Mouse (Mus musculus) embryonic facial prominence, embryonic 12.5 days (tissue): Measurements from ENCODE around the gene March6. TPM values are rescaled to one million over a fixed set of nuclear protein-coding genes. Genes with fewer than 3 reads are reported as not detected.

Experiments
- ATAC-seq: fragments of 200-750 bp; cut with Nextera tagmentation; 2 replicates; pipeline ENCODE4 v1.8.0; 2017; ENCODE audit not compliant: insufficient number of reproducible peaks, insufficient read depth, low FRiP score, low TSS enrichment
- H3K27ac ChIP-seq: fragments of 300-500 bp; sonication (generic); 2 replicates; pipeline ENCODE4 v1.5.1; 2016; ENCODE audit warnings: mild to moderate bottlenecking
- H3K27me3 ChIP-seq: fragments of 300-500 bp; sonication (generic); 2 replicates; pipeline ENCODE4 v1.6.1; 2016; ENCODE audit warnings: mild to moderate bottlenecking, moderate library complexity
- H3K36me3 ChIP-seq: fragments of 300-500 bp; sonication (generic); 2 replicates; pipeline ENCODE4 v1.6.1; 2016; ENCODE audit warnings: mild to moderate bottlenecking
- H3K4me1 ChIP-seq: fragments of 300-500 bp; sonication (generic); 2 replicates; pipeline ENCODE4 v1.6.1; 2016
- H3K4me2 ChIP-seq: fragments of 300-500 bp; sonication (generic); replicated peaks from 2 replicates; pipeline ENCODE4 v1.6.1; 2016; ENCODE audit warnings: mild to moderate bottlenecking, moderate library complexity
- H3K4me3 ChIP-seq: fragments of 300-500 bp; sonication (generic); 2 replicates; pipeline ENCODE4 v1.5.1; 2016; ENCODE audit warnings: mild to moderate bottlenecking
- H3K9ac ChIP-seq: fragments of 300-500 bp; sonication (generic); 2 replicates; pipeline ENCODE4 v1.6.1; 2016; ENCODE audit warnings: mild to moderate bottlenecking, moderate library complexity
- H3K9me3 ChIP-seq: fragments of 300-500 bp; sonication (generic); 2 replicates; pipeline ENCODE4 v1.6.1; 2016; ENCODE audit warnings: mild to moderate bottlenecking, moderate library complexity
- WGBS: fragments of 180-500 bp; shearing (Covaris S2); methylation state at CpG from one replicate; pipeline ENCODE4 v1.1.7; 2016; 5-methylcytosine and 5-hydroxymethylcytosine counted together
- polyA plus RNA-seq: library from polyadenylated mRNA; unstranded; fragments of >200 nt; fragmentation: Nextera tagmentation; extraction: Ambion mirVana; gene quantifications from 2 replicates; pipeline ENCODE4 v1.2.1, GENCODE M21; 2016

March6 gene
- polyA plus RNA-seq, 1 experiment from 2014 or later: 44.6 TPM

DNA sequence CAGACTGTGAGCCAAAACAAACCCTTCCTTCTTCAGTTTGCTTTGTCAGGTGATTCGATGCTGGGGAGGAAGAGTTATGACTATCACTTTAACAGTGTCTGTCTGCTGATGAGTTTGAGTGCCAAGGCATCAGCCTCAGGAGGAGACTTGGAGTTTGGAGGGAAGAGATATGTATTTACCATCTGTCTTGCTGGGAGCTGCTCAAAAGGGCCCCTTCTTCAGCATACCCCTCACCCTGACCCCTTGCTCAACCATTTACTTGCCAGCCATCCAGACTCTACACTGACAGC is 9.6 kb upstream of the March6 start:
- no peak for ATAC-seq
- Histone ChIP-seq H3K4me3 (no peak overlapping the region), H3K4me2 (no peak overlapping the region), H3K27me3 (no peaks in the 10 kb centered on the region), H3K27ac (no peak overlapping the region), H3K9me3 (no peaks in the 10 kb centered on the region), H3K36me3 (no peaks in the 10 kb centered on the region), H3K9ac (no peak overlapping the region), H3K4me1 (peaks cover 25% of the 10 kb centered on the region)
- 71% methylated on average over 1 of the region's 1 CpGs for WGBS

DNA sequence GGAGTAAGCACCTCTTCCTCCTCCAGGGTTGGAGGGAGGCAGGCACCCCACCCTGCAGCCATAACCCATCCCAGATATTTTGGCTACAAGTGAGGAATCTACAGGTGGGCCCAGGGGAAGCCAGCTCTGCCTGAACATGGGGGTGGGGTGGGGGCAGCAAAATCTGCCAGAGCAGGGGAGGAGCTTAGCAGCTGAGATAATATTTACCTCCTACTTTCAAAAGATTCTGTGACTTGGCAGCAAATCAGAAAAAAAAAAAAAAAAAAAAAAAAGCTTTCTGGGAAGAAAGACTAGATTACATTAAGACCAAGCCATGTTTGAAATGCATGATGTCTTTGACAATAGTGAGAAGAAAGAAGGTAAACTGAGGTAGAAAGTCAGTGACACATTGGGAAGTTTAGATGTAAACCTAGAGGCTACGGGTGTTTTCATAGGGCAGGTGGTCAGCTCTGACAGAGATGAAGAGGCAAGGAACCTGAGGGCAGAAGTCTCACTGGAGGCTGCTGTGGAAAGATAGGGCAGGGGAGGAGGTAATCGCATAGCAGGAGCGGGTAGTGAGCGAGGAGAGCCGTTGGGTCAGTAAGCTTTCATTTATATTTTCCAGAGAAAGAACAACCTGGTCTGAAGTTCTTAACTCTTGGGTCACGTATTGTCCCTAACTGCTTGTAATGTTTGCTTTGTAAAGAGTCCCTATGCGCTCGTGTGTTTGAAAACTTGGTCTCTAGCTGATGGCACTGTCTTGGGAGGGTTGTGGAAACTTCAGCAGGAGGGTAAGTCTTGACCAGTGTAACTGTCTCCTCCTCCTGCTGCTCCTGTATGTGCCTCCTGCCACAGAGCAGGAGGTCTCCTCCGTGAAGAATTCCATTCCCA is 9.0 kb upstream of the March6 start:
- Histone ChIP-seq H3K9ac (no peak overlapping the region), H3K4me3 (no peak overlapping the region), H3K4me2 (no peak overlapping the region), H3K27me3 (no peaks in the 10 kb centered on the region), H3K4me1 (peaks cover 23% of the 10 kb centered on the region), H3K9me3 (no peaks in the 10 kb centered on the region), H3K27ac (no peak overlapping the region), H3K36me3 (no peaks in the 10 kb centered on the region)
- WGBS: 73% methylated on average over 9 of the region's 9 CpGs
- no peak for ATAC-seq

DNA sequence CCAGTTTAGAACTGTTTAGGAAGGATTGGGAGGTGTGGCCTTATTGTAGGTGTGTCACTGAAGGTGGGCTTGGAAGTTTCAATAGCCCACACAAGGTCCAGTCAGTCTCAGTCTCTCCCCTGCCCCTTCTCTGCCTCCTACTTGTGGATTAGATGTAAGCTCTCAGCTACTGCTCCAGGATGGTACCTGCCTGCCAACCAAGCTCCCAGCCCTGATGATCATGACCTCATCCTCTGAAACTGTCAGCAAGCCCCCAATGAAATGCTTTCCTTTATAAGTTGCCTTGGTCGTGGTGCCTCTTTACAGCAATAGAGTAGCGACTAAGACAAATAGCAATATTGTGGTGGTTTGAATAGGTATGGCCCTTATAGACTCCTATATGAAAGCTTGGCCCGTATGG is 7.5 kb upstream of the March6 start:
- Histone ChIP-seq H3K27ac (no peak overlapping the region), H3K27me3 (no peaks in the 10 kb centered on the region), H3K4me3 (no peak overlapping the region), H3K4me1 (peaks cover 23% of the 10 kb centered on the region), H3K9ac (no peak overlapping the region), H3K4me2 (no peak overlapping the region), H3K36me3 (no peaks in the 10 kb centered on the region), H3K9me3 (no peaks in the 10 kb centered on the region)
- 88% methylated on average over 3 of the region's 3 CpGs for WGBS
- ATAC-seq: no peak

DNA sequence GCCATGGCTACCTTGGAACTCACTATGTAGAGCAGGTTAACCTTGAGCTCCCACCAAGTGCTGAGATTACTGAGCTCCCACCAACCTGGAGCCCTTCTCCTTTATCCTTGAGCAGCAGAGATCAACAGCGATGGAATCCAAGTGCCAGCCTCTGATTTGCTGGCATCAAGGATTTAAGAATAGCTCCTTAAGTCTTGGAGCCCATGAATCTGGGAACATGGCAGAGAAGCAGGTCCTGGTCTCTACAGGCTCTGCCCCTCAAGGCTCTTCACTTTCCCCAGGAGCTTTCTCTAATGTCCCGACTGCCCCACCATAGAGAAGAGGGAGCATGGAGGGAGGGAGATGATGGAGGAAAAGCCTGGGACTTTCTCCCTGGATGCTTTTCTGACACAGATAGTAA is 6.9 kb upstream of the March6 start:
- H3K9me3 ChIP-seq: no peaks in the 10 kb centered on the region
- peaks cover 18% of the 10 kb centered on the region for H3K4me1 ChIP-seq
- ATAC-seq: no peak
- no peak overlapping the region for H3K4me2 ChIP-seq
- WGBS: 90% methylated on average over 2 of the region's 2 CpGs
- no peak overlapping the region for H3K27ac ChIP-seq
- no peaks in the 10 kb centered on the region for H3K27me3 ChIP-seq
- no peak overlapping the region for H3K9ac ChIP-seq
- no peak overlapping the region for H3K4me3 ChIP-seq
- no peaks in the 10 kb centered on the region for H3K36me3 ChIP-seq

DNA sequence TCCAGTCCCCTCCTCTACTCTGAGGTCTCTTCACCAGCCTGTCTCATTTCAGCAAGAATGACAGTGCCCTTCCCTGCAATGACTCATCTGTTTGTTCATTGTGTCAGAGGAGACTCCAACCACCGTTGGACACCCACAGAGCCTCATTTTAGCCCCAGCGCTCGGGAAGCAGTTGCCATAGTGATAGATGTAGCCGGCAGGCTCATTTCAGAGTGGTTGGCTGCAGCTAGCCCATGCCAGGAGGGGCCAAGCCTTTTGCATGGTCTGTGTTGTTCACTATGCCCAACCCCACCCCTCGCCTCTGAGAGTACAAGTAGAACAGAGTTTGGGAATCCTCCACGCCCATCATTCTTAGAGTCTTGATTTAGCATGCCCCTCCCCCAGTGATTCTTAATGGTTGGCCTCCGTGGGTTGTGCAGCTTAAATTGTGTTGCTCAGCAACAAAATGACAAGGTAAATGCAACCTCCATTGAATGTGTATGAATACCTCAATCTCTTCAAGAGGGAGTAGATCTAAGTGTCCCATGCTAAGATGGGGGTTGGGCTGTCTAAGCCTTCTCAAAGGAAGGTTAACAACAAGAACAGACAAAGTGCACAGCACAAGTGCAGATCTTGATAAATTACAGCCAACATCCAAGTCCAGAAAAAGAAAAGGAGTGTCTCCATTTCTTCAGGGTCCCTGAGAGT is 5.3 kb upstream of the March6 start:
- no peak overlapping the region for H3K4me2 ChIP-seq
- peak; percentile 79 for ATAC-seq
- peak overlapping the region; percentile 33; the same call in 1 of the 2 replicates for H3K27ac ChIP-seq

DNA sequence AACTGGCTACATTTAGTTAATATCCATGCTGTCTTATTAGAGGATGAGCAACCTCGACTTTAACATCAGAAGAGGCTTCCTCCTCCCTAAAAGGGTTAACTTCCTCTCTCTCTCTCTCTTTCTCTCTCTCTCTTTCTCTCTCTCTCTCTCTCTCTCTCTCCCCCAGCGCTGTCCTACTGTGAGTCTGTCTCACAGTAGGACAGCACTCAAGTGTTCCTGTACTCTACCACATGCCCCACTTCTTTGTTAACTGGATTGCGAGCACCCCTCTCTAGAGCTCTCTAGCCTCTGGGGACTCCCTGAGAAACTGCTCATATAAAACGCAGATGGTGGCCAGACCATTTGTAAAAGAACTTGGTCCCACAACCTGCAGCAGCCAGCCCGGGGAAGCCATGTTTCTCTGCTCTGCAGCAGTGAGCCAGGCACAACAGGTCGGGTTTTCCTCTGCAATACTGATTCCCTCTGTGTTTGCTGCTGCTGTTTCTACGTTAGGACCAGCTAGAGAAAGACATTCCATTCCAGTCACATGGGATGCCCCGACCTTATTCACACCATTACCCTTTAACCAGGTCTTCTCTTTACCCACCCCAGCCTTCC is 4.5 kb upstream of the March6 start:
- Histone ChIP-seq H3K9me3 (no peaks in the 10 kb centered on the region), H3K4me1 (peaks cover 5% of the 10 kb centered on the region), H3K27ac (peak overlapping the region; percentile 33; the same call in 1 of the 2 replicates), H3K4me2 (no peak overlapping the region), H3K9ac (no peak overlapping the region), H3K27me3 (no peaks in the 10 kb centered on the region), H3K4me3 (no peak overlapping the region), H3K36me3 (no peaks in the 10 kb centered on the region)
- ATAC-seq: no peak
- WGBS: 27% methylated on average over 8 of the region's 8 CpGs

More for the DNA sequence above, 5.3 kb upstream of the March6 start:
- no peaks in the 10 kb centered on the region for H3K27me3 ChIP-seq
- H3K36me3 ChIP-seq: no peaks in the 10 kb centered on the region
- H3K4me1 ChIP-seq: peaks cover 5% of the 10 kb centered on the region
- no peaks in the 10 kb centered on the region for H3K9me3 ChIP-seq
- 15% methylated on average over 7 of the region's 7 CpGs for WGBS
- no peak overlapping the region for H3K4me3 ChIP-seq
- H3K9ac ChIP-seq: no peak overlapping the region

DNA sequence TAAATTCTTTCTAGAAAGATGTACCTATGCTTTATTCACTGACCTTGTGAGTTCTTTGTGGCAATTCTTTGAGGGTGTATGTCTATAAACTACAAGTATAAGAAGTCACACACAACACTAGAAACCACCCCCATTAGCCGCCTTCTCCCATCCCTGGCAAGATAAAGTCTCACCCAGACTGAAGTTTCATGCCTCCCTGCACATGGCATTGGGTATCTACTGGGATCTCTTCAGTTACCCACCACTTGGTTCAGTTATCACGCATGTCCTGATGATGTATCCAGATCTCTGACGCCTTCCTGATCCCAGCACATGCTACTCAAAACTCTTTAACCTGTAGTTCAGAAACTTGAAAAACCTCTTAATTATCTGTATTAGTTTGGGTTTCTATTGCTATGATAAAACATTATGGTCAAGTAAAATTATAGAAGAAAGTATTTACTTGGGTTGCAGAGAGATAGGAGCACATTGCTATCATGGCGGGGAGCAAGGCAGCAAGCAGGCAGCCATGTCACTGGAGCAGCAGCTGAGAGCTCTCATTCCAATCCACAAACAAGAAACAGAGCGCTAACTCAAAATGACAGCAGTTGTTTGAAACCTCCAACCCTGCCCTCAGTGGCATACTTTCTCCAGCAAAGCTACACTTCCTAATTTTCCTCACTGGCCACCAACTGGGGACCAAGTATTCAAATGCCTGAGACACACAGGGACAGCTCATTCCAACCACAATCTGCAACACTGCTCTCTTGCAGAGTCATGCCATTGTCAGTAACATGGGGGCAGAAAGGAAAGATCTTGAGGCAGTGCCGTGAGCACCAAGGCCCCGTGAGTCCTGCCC is 3.8 kb upstream of the March6 start:
- WGBS: 85% methylated on average over 7 of the region's 7 CpGs
- Histone ChIP-seq H3K4me2 (no peak overlapping the region), H3K4me1 (peaks cover 5% of the 10 kb centered on the region), H3K36me3 (no peaks in the 10 kb centered on the region), H3K9ac (no peak overlapping the region), H3K9me3 (no peaks in the 10 kb centered on the region), H3K4me3 (no peak overlapping the region), H3K27me3 (no peaks in the 10 kb centered on the region), H3K27ac (no peak overlapping the region)
- ATAC-seq: no peak

DNA sequence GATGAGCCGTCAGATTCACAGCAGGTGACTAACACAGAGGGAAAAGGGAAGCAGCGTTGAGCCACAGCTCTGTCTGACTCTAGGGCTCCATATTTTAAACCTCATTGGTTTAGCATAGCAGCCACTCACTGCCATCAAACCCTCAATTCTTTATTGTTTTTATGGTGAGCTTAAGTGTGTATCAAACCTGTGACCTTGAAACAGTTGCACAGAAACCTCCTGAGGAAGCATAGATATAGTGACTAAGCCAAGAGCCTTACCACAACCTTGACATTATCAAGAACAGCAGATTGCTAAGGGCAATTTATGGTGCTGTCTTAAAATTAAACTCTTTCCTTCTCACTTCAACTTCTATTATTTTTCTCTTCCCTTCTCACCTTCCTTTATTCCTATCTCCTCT is 2.7 kb upstream of the March6 start:
- no peaks in the 10 kb centered on the region for H3K36me3 ChIP-seq
- no peak overlapping the region for H3K9ac ChIP-seq
- H3K27ac ChIP-seq: no peak overlapping the region
- no peaks in the 10 kb centered on the region for H3K9me3 ChIP-seq
- no peak for ATAC-seq
- H3K4me2 ChIP-seq: no peak overlapping the region
- WGBS: 88% methylated on average over 2 of the region's 2 CpGs
- H3K4me1 ChIP-seq: peaks cover 12% of the 10 kb centered on the region
- H3K27me3 ChIP-seq: no peaks in the 10 kb centered on the region
- no peak overlapping the region for H3K4me3 ChIP-seq

DNA sequence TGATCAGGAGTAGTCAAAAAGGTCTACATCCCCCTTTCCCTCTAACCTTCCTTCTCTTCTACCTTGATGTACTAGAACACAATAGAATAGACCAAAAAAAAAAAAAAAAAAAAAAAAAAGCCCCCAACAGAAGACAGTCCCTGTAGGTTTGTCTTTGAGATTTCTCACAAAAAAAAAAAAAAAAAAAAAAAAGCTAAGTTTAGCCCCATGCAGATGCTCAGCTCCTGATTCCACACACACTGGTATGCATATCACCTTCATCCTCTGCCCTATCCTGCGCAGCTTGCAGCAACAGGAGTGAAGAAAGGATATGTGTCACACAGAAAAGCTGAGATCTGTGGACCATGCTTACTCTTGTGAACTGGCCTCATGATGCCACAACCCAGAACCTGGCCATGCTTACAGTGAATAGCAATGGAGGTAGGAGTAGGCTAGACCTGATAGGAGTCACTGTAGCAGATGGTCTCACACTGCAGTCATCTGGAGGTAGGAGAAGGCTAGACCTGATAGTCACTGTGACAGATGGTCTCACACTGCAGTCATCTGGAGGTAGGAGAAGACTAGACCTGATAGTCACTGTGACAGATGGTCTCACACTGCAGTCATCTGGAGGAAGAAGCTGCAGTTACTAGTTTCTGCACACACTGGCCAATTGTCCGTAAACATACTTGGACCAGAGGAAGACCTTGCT is 1.6 kb upstream of the March6 start:
- H3K9ac ChIP-seq: no peak overlapping the region
- H3K27ac ChIP-seq: no peak overlapping the region
- H3K9me3 ChIP-seq: no peaks in the 10 kb centered on the region
- no peak for ATAC-seq
- H3K4me1 ChIP-seq: peaks cover 12% of the 10 kb centered on the region
- 100% methylated on average over 2 of the region's 2 CpGs for WGBS
- no peaks in the 10 kb centered on the region for H3K36me3 ChIP-seq
- H3K27me3 ChIP-seq: no peaks in the 10 kb centered on the region
- no peak overlapping the region for H3K4me2 ChIP-seq
- H3K4me3 ChIP-seq: no peak overlapping the region

DNA sequence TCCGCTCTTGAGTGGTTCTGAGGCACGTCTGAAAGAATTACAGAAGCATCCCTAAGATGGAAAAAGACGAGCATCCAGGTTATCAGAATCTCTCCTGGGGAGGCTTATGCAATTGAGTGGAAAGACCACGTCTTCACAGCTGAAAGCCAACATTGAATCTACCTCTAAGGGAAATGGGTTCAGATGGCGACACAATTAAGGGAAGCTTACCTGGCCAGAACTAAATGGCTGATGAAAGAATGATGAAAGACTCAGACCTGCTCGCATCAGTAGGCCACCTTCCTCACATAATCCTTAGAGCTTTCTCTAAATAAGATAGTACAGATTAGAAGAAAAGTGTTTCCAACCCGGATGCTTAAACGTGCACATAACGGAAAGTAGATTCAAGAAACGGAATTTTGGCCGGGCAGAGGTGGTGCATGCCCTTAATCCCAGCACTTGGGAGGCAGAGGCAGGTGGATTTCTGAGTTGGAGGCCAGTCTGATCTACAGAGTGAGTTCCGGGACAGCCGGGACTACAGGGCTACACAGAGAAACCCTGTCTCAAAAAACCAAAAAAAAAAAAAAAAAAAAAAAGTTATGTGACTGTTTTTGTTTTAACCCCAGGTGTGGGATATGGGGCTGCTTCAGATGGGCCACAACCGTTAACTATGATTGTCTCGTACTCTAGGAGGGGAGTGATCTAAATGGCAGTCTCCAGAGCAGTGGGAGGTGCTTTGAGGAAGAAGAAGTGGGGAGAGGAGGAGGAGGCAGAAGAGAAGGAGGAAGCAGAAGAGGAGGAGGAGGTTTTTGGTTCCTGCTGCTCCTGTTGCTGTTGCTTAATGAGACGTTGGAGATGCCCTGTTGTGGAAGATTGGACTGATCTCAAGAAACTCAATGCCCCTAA is 835 bp upstream of the March6 start:
- H3K4me3 ChIP-seq: peak overlapping the region; percentile 93
- H3K27ac ChIP-seq: peak overlapping the region; percentile 98
- peak overlapping the region; percentile 50 for H3K4me2 ChIP-seq
- no peaks in the 10 kb centered on the region for H3K27me3 ChIP-seq
- peaks cover 12% of the 10 kb centered on the region for H3K4me1 ChIP-seq
- H3K9me3 ChIP-seq: no peaks in the 10 kb centered on the region
- no peak for ATAC-seq
- H3K36me3 ChIP-seq: no peaks in the 10 kb centered on the region
- WGBS: 28% methylated on average over 16 of the region's 16 CpGs
- peak overlapping the region; percentile 97 for H3K9ac ChIP-seq
